Mouse (Mus musculus): ENCODE data around the gene Kcnj6. TPM values are rescaled to one million over a fixed set of nuclear protein-coding genes. Genes with fewer than 3 reads are reported as not detected.
A peak's percentile ranks its signal among the peaks of the same experiment; 100 is the strongest.
"Not testable (repeated sequence)": the region's sequence is repeated elsewhere in the genome, so short reads cannot be mapped to it uniquely, and the experiment has no call there.

The Kcnj6 gene
- total RNA-seq, 2 experiments from 2014 or later = not detected

DNA sequence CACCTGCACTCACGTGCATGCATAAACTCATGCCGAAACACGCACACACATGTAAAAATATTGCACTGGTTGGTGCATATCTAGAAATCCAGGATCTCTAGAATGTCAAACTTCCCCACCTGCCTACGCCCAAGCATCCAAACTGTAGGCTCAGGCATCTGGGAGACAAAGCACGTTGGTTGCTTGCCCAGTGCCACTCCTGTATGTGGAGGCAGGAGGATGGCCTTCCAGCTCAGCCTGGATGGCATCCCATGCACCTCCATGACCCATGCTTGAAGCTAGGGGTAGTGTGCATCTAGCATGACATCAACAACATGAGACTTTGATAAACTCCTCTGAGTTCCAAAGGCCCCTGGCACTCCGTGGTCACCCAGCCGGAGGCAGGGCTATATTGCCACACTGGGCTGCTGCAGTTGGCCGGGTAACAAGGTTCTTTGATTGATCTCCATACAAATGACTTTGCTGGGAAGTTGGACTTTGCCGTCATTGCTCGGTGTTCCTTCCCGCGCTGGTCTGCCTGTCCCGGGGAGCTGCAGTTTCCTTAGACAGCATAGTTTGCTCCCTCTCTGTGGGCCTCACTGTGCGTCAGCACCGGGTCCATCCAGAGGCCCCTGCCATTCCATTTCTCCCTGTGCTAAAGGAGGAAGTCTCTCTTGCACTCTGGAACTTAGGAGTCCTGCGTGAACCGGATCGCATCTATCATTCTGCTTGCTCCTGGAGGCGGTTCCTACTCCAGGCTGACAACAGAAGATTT lies 144.9 kb downstream of the Kcnj6 start:
- no peak for ATAC-seq (ENCODE audit: poor library complexity, severe bottlenecking)

- ATAC-seq (ENCODE audit: poor library complexity, severe bottlenecking) = no peak
Observed at GRCm38 (mm10) chr16:94850393-94850792, 147.1 kb downstream of the Kcnj6 start.

DNA sequence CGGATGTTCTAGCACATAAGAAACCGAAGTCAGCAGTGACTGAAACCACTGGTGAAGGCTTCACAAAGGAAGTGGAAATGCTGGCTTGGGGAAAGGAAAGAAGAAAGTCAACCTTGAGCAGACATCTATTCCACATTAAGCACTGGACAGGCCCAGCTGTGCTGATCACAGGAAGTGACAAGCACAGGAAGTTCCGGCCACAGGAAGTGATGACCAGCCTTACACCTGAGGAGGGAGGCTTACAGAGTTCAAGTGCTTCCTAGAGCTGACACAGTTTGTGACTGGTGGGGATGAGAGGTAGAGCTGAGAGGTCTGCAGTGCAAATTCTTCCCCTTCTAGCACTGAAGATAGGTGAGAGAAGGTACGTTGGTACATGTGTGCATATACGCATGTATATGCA lies 151.5 kb downstream of the Kcnj6 start:
- ATAC-seq (ENCODE audit: poor library complexity, severe bottlenecking) = peak; percentile 56; the same call in 1 of the 2 replicates

DNA sequence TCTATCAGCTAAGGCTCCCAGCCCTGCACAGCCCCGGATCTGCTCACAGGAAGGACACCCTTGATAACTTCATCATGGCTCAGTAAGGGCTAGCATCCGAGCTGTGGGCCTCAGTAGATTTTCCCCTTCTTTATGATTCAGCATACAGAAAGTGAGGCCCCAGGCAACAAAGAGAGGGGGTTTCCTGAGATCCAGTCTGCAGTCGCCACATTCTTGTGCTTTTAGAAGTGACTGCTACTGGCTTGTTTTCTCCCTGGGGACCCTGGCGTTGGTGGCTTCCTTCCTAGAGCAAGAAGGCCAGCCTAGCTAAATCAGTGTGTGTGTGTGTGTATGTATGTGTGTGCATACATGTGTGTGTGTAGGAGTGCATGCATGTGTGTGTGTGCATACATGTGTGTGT lies 152.7 kb downstream of the Kcnj6 start:
- ATAC-seq (ENCODE audit: poor library complexity, severe bottlenecking) = no peak

- ATAC-seq (ENCODE audit: poor library complexity, severe bottlenecking) = no peak
Observed at GRCm38 (mm10) chr16:94839398-94839797, 158.1 kb downstream of the Kcnj6 start.

DNA sequence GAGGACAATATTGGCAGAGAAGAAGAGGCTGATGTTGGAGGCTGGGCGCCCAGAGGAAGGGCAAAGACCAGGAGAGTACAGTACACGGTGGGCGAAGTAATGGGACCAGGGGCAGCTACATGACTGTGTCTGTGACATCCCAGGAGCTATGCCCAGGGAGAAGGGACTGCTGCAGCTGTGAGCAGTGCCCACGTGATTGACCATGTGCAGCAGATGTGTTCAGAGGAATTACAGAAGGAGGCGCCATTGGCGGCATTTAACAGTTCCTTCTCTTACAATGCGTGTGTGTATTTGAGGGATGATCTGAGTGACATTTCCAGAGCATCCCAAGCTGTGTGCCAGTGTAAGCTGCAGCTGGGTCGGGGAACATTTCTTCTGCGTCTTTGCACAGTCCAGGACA lies 159.6 kb downstream of the Kcnj6 start:
- ATAC-seq (ENCODE audit: poor library complexity, severe bottlenecking) = no peak

DNA sequence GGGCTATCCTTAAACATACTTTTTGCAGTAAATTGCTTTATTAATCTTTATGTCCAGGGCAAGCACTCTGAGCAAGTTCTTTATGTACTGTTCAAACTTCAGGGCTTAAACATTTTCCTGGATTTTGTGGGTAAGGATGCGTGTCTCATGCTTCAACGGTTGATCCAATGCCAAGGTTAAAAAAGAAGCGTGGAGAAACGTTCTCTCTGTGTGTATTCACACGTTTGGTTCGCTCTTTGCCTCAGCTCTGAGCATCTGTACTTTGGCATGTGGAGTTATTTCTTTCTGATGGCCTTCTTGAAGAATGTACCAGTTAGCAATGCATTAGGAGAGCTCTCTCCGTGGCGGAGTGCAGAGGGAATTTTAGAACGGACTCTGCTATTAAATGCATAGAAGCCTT lies 163.0 kb downstream of the Kcnj6 start:
- no peak for ATAC-seq (ENCODE audit: poor library complexity, severe bottlenecking)

DNA sequence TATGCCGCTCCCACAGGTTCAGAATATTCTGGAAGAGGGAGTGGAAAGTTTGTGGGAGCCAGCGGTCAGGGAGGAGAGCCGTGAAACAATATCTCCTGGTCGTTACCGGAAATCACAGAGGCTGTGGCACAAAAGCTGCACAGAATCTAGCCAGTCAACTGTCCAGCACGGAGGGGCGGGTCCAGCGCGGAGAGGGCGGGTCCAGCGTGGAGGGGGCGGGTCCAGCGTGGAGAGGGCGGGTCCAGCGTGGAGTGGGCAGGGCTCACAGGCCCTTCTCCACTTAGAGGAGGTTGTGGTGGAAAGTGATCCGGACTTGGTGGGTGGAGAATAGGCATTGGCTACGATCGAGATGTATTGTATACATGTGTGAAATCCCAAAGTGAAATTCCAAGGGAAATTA lies 169.3 kb downstream of the Kcnj6 start:
- no peak for ATAC-seq (ENCODE audit: poor library complexity, severe bottlenecking)

DNA sequence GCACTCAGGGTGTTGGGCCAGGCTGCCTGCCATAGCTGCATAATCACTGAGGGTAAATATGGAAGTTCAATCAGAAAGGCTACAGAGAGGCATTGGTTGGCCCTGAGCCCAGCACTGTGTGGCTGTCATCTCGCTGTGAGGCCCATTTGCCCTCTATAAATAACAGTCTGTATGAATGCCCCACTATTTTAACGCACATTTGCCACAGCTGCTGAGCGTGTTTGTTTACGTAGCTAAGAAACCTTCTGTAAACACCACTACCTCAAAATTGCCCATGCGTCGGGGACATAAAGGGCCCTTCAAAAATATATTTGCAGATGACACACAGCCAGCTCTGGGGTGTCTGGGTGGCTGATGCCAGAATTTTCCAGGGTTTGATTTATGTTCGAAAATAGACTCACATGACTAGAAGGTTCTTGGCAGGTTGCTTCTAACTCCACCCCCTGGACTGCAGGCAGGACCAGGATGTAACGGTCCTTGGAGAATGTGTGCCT lies 170.4 kb downstream of the Kcnj6 start:
- ATAC-seq (ENCODE audit: poor library complexity, severe bottlenecking) = no peak

DNA sequence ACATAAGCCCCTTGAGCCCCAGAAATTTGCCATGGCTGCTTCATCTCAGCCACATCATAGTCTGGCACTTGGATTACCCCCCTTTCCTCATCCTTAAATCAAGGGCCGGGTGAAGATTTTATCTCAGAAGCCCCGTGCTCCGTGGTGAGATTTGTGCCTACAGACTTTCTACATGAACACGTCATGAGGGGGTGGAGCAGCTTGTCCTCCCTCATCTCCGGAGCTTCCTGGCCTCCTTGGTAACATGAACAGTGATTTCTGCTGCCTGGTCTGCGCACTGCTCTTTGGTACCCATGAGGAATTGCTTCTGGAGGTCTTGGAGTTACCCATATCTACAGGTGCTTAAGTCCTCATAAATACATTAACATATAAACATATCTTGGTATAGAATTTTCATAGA lies 172.2 kb downstream of the Kcnj6 start:
- no peak for ATAC-seq (ENCODE audit: poor library complexity, severe bottlenecking)

GRCm38 (mm10) chr16:94822611-94823010 lies 174.9 kb downstream of the Kcnj6 start:
- no peak for ATAC-seq (ENCODE audit: poor library complexity, severe bottlenecking)

DNA sequence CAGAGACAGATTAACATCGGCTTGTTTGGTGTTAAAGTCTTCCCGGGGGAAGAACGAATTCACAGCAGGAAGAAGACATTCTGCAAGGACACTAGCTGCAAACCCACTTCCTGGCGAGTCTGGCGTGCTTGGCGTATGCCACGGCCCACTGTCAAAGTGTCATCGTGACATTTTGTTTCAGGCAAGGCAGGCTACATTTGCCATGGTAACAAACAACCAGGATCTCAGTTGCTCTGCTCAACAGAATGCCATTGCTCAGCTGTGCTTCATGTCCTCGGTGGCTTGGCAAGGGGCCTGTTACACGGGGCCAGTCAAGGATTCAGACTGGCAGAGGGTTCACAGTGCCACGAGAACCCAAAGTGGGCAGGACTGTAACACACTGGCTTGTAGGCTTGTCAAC lies 175.9 kb downstream of the Kcnj6 start:
- no peak for ATAC-seq (ENCODE audit: poor library complexity, severe bottlenecking)

DNA sequence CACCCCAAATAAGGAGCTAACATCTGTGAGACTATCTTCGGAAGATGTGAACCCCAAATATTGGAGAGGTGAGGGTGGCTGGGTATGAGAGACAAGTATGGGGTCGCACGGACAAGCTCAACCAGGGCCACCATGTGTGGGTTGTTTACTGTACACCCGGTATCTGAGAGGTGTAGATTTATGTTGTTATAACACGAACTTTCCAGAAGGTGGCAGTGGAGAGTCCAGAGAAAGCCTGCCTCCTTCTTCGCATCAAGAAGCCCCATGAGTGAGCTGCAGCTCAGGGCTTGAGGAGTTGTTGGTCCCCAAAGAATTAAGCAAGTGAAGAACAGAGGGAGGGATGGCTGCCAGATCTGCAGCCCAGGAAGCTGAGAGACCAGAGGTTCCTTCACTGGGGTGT lies 181.1 kb downstream of the Kcnj6 start:
- peak; percentile 64; the same call in 1 of the 2 replicates for ATAC-seq (ENCODE audit: poor library complexity, severe bottlenecking)

DNA sequence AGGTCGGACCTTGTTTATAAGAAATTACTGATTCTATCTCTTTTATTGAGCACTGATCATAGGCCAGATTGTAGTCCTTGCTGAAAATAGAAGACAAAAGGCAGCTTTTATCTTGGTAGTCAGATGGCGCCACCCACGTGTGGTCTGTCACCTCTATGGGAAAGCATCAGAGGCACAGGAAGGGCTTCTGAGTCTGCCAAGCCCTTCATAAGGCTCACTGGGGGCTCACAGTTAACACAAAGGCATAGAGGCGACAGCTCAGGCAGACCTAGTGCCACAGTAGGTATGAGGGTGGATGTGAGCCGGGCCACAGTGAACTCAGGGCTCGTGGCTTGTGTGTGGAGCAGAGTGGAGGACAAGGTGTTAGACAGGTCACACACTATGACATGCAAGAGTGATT lies 181.6 kb downstream of the Kcnj6 start:
- no peak for ATAC-seq (ENCODE audit: poor library complexity, severe bottlenecking)

DNA sequence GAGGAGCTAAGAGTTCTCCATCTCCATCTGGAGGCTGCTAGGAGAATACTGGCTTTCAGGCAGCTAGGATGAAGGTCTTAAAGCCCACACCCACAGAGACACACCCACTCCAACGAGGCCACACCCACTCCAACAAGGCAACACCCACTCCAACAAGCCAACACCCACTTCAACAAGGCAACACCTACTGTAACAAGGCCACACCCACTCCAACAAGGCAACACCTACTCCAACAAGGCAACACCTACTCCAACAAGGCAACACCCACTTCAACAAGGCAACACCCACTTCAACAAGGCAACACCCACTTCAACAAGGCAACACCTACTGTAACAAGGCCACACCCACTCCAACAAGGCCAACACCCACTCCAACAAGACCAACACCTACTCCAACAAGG lies 188.2 kb downstream of the Kcnj6 start:
- ATAC-seq (ENCODE audit: poor library complexity, severe bottlenecking) = not testable (repeated sequence)

DNA sequence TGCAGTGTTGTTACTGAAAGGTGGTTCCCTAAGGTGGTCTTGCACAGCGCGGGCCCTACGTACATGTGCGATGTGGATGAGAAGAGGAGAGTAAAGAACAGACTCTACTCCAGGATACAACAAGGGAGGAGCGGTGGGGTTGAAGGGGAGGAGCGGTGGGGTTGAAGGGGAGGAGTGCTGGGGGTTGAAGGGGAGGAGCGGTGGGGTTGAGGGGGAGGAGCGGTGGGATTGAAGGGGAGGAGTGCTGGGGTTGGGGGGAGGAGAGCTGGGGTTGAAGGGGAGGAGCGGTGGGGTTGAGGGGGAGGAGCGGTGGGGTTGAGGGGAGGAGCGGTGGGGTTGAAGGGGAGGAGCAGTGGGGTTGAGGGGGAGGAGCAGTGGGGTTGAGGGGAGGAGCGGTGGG lies 199.3 kb downstream of the Kcnj6 start:
- ATAC-seq (ENCODE audit: poor library complexity, severe bottlenecking) = no peak

DNA sequence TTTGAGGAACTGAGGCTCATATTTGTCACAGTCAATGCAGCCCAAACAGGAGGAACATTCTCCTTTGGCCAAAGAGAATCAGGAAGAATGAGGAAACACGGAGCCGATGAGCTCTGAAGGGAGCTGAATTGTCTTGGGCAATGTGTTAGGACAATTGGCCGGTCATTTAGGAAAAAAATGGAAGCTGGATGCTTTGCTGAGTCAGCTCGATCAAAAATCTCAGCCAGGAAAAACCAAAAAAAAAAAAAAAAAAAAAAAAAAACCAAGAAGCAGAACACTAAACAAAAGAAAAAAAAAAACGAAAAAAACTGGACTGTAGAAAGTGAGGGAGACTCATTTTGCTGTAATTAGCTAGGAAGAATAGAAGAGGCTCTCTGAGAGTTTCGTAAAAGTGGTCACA lies 200.1 kb downstream of the Kcnj6 start:
- ATAC-seq (ENCODE audit: poor library complexity, severe bottlenecking) = no peak

GRCm38 (mm10) chr16:94793041-94793440 lies 204.5 kb downstream of the Kcnj6 start:
- no peak for ATAC-seq (ENCODE audit: poor library complexity, severe bottlenecking)

GRCm38 (mm10) chr16:94789958-94790357 lies 207.5 kb downstream of the Kcnj6 start:
- peak; percentile 33; the same call in 1 of the 2 replicates for ATAC-seq (ENCODE audit: poor library complexity, severe bottlenecking)

DNA sequence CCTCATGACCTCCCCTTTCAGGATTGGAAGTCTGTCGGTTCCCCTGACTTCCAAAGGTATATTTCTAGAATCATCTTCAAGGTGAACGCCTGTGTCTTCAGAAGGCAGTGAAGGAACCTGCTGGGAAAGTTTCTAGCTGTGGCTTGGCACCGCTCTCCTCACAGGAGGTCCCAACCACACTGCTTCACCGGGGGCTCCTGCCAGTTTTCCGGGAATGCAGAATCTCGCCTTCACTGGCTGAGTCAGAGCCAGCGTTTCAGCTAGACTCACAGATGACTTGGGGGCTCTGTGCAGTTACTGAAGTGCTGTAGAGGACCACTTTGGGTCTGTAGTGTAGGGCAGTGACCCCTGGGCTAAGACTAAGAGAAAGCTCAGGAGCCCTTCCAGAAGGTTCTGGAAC lies 208.8 kb downstream of the Kcnj6 start:
- ATAC-seq (ENCODE audit: poor library complexity, severe bottlenecking) = no peak

- no peak for ATAC-seq (ENCODE audit: poor library complexity, severe bottlenecking)
Observed at GRCm38 (mm10) chr16:94788165-94788564, 209.3 kb downstream of the Kcnj6 start.

DNA sequence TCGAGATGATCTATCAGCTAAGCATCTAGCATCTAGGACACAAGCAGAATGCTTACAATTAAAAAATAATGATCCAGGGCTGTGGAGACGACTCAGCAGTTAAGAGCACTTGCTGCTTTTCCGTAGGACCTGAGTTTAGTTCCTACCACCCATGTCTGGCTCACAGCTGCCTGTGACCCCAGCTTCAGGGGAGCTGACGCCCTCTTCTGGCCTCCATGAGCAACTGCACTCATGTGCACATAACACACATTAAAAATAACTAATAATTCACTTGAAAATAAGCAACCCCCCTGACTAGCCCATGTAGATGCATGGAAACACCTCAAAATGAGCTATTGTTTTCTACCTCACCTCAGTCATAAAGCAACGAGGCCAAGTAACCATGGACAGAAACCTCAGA lies 211.6 kb downstream of the Kcnj6 start:
- ATAC-seq (ENCODE audit: poor library complexity, severe bottlenecking) = no peak

DNA sequence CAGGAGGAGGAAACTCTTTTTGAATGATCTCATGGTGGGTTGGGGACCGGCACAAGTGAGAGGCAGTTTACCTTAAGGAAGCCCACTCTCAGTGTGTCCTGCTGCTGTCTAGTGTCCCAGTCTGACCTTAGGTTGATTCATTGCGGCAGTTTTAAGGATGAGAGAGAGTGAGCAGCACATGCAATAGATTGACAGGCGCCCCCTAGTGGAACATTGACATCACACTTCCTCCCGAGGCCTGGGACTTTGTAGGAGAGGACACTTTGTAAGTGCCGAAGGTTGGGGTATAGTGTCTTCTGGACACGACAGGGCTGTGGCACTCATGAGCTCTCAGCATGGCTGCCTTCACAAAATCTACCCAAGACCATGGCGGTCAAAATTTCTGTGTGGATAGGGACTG lies 213.8 kb downstream of the Kcnj6 start:
- no peak for ATAC-seq (ENCODE audit: poor library complexity, severe bottlenecking)
